In the genomic region with DNA sequence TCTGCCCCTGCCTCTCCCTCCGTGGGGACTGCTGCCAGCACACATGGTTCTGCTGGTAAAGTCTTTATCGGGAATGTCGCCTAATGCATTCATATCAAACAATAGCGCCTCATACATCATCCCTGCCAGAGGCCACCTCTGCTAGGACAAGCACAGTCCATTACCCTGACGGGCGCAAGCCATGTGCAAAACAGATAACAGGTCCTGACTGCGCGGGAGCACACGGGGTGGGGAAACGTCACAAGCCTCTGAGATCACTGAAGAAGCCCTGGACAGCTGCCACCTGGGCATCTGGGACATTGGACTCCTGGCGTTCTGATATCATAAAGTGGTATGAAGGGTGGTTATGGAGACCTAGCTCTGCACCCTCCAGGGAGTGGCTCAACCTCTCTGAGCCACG, we compare ENCODE assay signal across 11 mouse cellular contexts.
DNase-seq lines count a peak whose midpoint lies in the region; ATAC-seq and TF ChIP-seq lines count a peak whose summit lies in the region.
"Had no signal": no experiment of that assay in that cellular context is flagged by ENCODE, and none has a peak within 500 bp of the region (broad histone marks: within the 10 kb centered on the region; RNA-seq: fewer than 3 reads in every experiment).

No protein-coding gene starts in this region.

- peaks cover 12% of the 10 kb centered on the region for H3K4me1 ChIP-seq in midbrain, embryonic 10.5 days
- peaks cover 9% of the 10 kb centered on the region; the same call in 1 of the 2 replicates for H3K4me1 ChIP-seq in midbrain, embryonic 13.5 days (replicated peaks)
- H3K4me1 ChIP-seq in stomach, postnatal 0 days (replicated peaks; ENCODE audit: control insufficient read depth, insufficient read depth) = no peaks in the 10 kb centered on the region
- H3K4me1 ChIP-seq in kidney, embryonic 16.5 days (ENCODE audit: insufficient read depth, low read length) = 0 out of 2 replicates have a peak, but pooled peaks cover 2% of the 10 kb centered on the region
- H3K4me1 ChIP-seq: embryonic facial prominence, embryonic 12.5 days had no signal

- no peaks in the 10 kb centered on the region for H3K36me3 ChIP-seq in midbrain, embryonic 10.5 days
- H3K36me3 ChIP-seq in midbrain, embryonic 13.5 days = no peaks in the 10 kb centered on the region
- no peaks in the 10 kb centered on the region for H3K36me3 ChIP-seq in stomach, postnatal 0 days (ENCODE audit: control insufficient read depth, insufficient read depth, low read length)
- H3K36me3 ChIP-seq in kidney, embryonic 16.5 days (ENCODE audit: insufficient read depth, low read length) = no peaks in the 10 kb centered on the region
- H3K36me3 ChIP-seq: embryonic facial prominence, embryonic 12.5 days; liver, embryonic 13.5 days had no signal

- H3K9ac ChIP-seq in midbrain, embryonic 13.5 days (replicated peaks) = no peak overlapping the region
- no peak overlapping the region for H3K9ac ChIP-seq in stomach, postnatal 0 days (ENCODE audit: low read length)
- H3K9ac ChIP-seq in kidney, embryonic 16.5 days (replicated peaks; ENCODE audit: low read length) = no peak overlapping the region
- H3K9ac ChIP-seq: embryonic facial prominence, embryonic 12.5 days; liver, embryonic 13.5 days had no signal

- no peak overlapping the region for H3K4me3 ChIP-seq in midbrain, embryonic 10.5 days
- no peak overlapping the region for H3K4me3 ChIP-seq in midbrain, embryonic 13.5 days (replicated peaks)
- H3K4me3 ChIP-seq in stomach, postnatal 0 days (ENCODE audit: low read depth, low read length) = no peak overlapping the region
- no peak overlapping the region for H3K4me3 ChIP-seq in kidney, embryonic 16.5 days (ENCODE audit: low read length)
- H3K4me3 ChIP-seq: embryonic facial prominence, embryonic 12.5 days; liver, embryonic 13.5 days had no signal

- ATAC-seq in midbrain, embryonic 13.5 days = no peak
- peak; percentile 51 for ATAC-seq in stomach, postnatal 0 days (ENCODE audit: low FRiP score, low TSS enrichment)
- ATAC-seq in kidney, embryonic 16.5 days (ENCODE audit: low FRiP score, low TSS enrichment) = no peak

- 0 out of 2 replicates have a peak overlapping the region, but pooled peaks have one; percentile 23 for H3K27ac ChIP-seq in midbrain, embryonic 10.5 days (replicated peaks)
- no peak overlapping the region for H3K27ac ChIP-seq in midbrain, embryonic 13.5 days
- H3K27ac ChIP-seq in stomach, postnatal 0 days (replicated peaks) = no peak overlapping the region
- H3K27ac ChIP-seq in kidney, embryonic 16.5 days (ENCODE audit: low read length) = no peak overlapping the region
- H3K27ac ChIP-seq: embryonic facial prominence, embryonic 12.5 days; liver, embryonic 13.5 days; macrophage had no signal

- no peak for TF ChIP-seq CTCF in stomach, postnatal 0 days (IDR thresholded peaks at IDR 0.05; ENCODE audit: low read depth)

- intact Hi-C loops in heart, postnatal 14 days (cut with DNase I) = no loop called here

- TF ChIP-seq EP300 in stomach, postnatal 0 days (optimal IDR thresholded peaks at IDR 0.05) = no peak

- DNase-seq in embryo, embryonic 11 days = peak; percentile 25
- no peak for DNase-seq in embryo, embryonic 10.5 days (ENCODE audit: low spot score)
- no peak for DNase-seq in midbrain, embryonic 10.5 days (ENCODE audit: low spot score)
- peak; percentile 23 to 36 for DNase-seq in heart, postnatal 14 days
- peak; percentile 35 for DNase-seq in stomach, postnatal 0 days (ENCODE audit: low spot score)
- DNase-seq in lung, postnatal 14 days = no peak
- DNase-seq: liver, embryonic 13.5 days had no signal

- no peaks in the 10 kb centered on the region for H3K9me3 ChIP-seq in midbrain, embryonic 10.5 days (replicated peaks)
- H3K9me3 ChIP-seq in midbrain, embryonic 13.5 days = no peaks in the 10 kb centered on the region
- no peaks in the 10 kb centered on the region for H3K9me3 ChIP-seq in stomach, postnatal 0 days (ENCODE audit: control insufficient read depth, low read length)
- H3K9me3 ChIP-seq in kidney, embryonic 16.5 days (ENCODE audit: low read length) = no peaks in the 10 kb centered on the region
- H3K9me3 ChIP-seq: embryonic facial prominence, embryonic 12.5 days; liver, embryonic 13.5 days had no signal

- H3K4me2 ChIP-seq in midbrain, embryonic 13.5 days (replicated peaks) = no peak overlapping the region
- H3K4me2 ChIP-seq in stomach, postnatal 0 days (replicated peaks; ENCODE audit: low read depth) = no peak overlapping the region
- no peak overlapping the region for H3K4me2 ChIP-seq in kidney, embryonic 16.5 days (replicated peaks; ENCODE audit: low read depth, low read length)
- H3K4me2 ChIP-seq: embryonic facial prominence, embryonic 12.5 days; liver, embryonic 13.5 days had no signal

- 92% methylated on average over 12 of the region's 12 CpGs for WGBS in midbrain, embryonic 10.5 days
- 66% methylated on average over 12 of the region's 12 CpGs for WGBS in midbrain, embryonic 13.5 days
- WGBS in stomach, postnatal 0 days = 54% methylated on average over 12 of the region's 12 CpGs
- WGBS in kidney, embryonic 16.5 days = 76% methylated on average over 12 of the region's 12 CpGs

- peaks cover 24% of the 10 kb centered on the region for H3K27me3 ChIP-seq in midbrain, embryonic 10.5 days (ENCODE audit: low read depth, poor library complexity, severe bottlenecking)
- H3K27me3 ChIP-seq in midbrain, embryonic 13.5 days = peaks cover 10% of the 10 kb centered on the region
- no peaks in the 10 kb centered on the region for H3K27me3 ChIP-seq in stomach, postnatal 0 days (ENCODE audit: control insufficient read depth, insufficient read depth, low read length)
- no peaks in the 10 kb centered on the region for H3K27me3 ChIP-seq in kidney, embryonic 16.5 days (ENCODE audit: insufficient read depth, low read length)

Comparison
In these comparisons a context has a peak if more than half of its experiments do, and no peak if none do; other contexts are left out.
1. DNase-seq: peak in embryo, embryonic 11 days (single experiment), heart, postnatal 14 days (2 of 2) and stomach, postnatal 0 days (single experiment); none in embryo, embryonic 10.5 days (single experiment), midbrain, embryonic 10.5 days (single experiment) and lung, postnatal 14 days (single experiment).